Mouse (Mus musculus) hindbrain, embryonic 10.5 days (tissue): Measurements from ENCODE around the gene Kat8. TPM values are rescaled to one million over a fixed set of nuclear protein-coding genes. Genes with fewer than 3 reads are reported as not detected.

Experiments
- DNase-seq: peaks from one replicate; pipeline ENCODE4 v3.0.0-alpha.2; 2017; ENCODE audit warnings: low spot score
- H3K27ac ChIP-seq: fragments of 300-500 bp; sonication (generic); 2 replicates; pipeline ENCODE4 v1.5.1; 2016; ENCODE audit warnings: mild to moderate bottlenecking, moderate library complexity
- H3K27me3 ChIP-seq: fragments of 300-500 bp; sonication (generic); 2 replicates; pipeline ENCODE4 v1.6.1; 2016; ENCODE audit warnings: mild to moderate bottlenecking; ENCODE audit not compliant: poor library complexity, insufficient read depth, severe bottlenecking
- H3K36me3 ChIP-seq: fragments of 300-500 bp; sonication (generic); 2 replicates; pipeline ENCODE4 v1.6.1; 2016; ENCODE audit warnings: mild to moderate bottlenecking, moderate library complexity
- H3K4me1 ChIP-seq: fragments of 300-500 bp; sonication (generic); replicated peaks from 2 replicates; pipeline ENCODE4 v1.6.1; 2016; ENCODE audit warnings: mild to moderate bottlenecking
- H3K4me3 ChIP-seq: fragments of 300-500 bp; sonication (generic); 2 replicates; pipeline ENCODE4 v1.5.1; 2016; ENCODE audit warnings: mild to moderate bottlenecking, moderate library complexity
- H3K9me3 ChIP-seq: fragments of 300-500 bp; sonication (generic); 2 replicates; pipeline ENCODE4 v1.6.1; 2016; ENCODE audit warnings: mild to moderate bottlenecking, moderate library complexity
- WGBS: fragments of 180-500 bp; shearing (Covaris S2); methylation state at CpG from one replicate; pipeline ENCODE4 v1.1.7; 2016; 5-methylcytosine and 5-hydroxymethylcytosine counted together
- polyA plus RNA-seq: library from polyadenylated mRNA; unstranded; fragments of >200 nt; fragmentation: Nextera tagmentation; extraction: Ambion mirVana; gene quantifications from 2 replicates; pipeline ENCODE4 v1.2.1, GENCODE M21; 2016

The Kat8 gene
- polyA plus RNA-seq, 1 experiment from 2014 or later: 50.4 TPM

- Histone ChIP-seq H3K27ac (peak overlapping the region; percentile 25; the same call in 1 of the 2 replicates), H3K27me3 (peaks cover 33% of the 10 kb centered on the region), H3K36me3 (peaks cover 64% of the 10 kb centered on the region), H3K9me3 (no peaks in the 10 kb centered on the region), H3K4me3 (no peak overlapping the region), H3K4me1 (peaks cover 22% of the 10 kb centered on the region)
- DNase-seq: no peak
- WGBS: 90% methylated on average over 8 of the region's 8 CpGs
Measured at GRCm38 (mm10) chr7:127926066-127926465, 13.8 kb downstream of the Kat8 start.

GRCm38 (mm10) chr7:127926846-127927245 is 14.5 kb downstream of the Kat8 start:
- peaks cover 56% of the 10 kb centered on the region for H3K36me3 ChIP-seq
- 89% methylated on average over 11 of the region's 11 CpGs for WGBS

GRCm38 (mm10) chr7:127927726-127928125 is 15.4 kb downstream of the Kat8 start:
- Histone ChIP-seq H3K27ac (no peak overlapping the region), H3K4me1 (peaks cover 39% of the 10 kb centered on the region), H3K9me3 (no peaks in the 10 kb centered on the region), H3K4me3 (peak overlapping the region; percentile 9; the same call in 1 of the 2 replicates), H3K27me3 (peaks cover 36% of the 10 kb centered on the region), H3K36me3 (peaks cover 47% of the 10 kb centered on the region)
- WGBS: 79% methylated on average over 11 of the region's 11 CpGs
- no peak for DNase-seq

More at GRCm38 (mm10) chr7:127926846-127927245, 14.5 kb downstream of the Kat8 start:
- no peak overlapping the region; the same call in 1 of the 2 replicates for H3K27ac ChIP-seq
- no peak for DNase-seq
- peaks cover 36% of the 10 kb centered on the region for H3K27me3 ChIP-seq
- no peak overlapping the region for H3K4me3 ChIP-seq
- no peaks in the 10 kb centered on the region for H3K9me3 ChIP-seq
- H3K4me1 ChIP-seq: peaks cover 30% of the 10 kb centered on the region

GRCm38 (mm10) chr7:127928596-127928995 is 16.3 kb downstream of the Kat8 start:
- no peak for DNase-seq
- H3K4me1 ChIP-seq: peaks cover 47% of the 10 kb centered on the region
- H3K36me3 ChIP-seq: peaks cover 39% of the 10 kb centered on the region
- H3K27me3 ChIP-seq: peaks cover 36% of the 10 kb centered on the region
- 0 out of 2 replicates have a peak overlapping the region, but pooled peaks have one; percentile 6 for H3K27ac ChIP-seq
- no peaks in the 10 kb centered on the region for H3K9me3 ChIP-seq
- H3K4me3 ChIP-seq: peak overlapping the region; percentile 43; the same call in 1 of the 2 replicates
- 49% methylated on average over 5 of the region's 5 CpGs for WGBS

- no peak for DNase-seq
- Histone ChIP-seq H3K9me3 (no peaks in the 10 kb centered on the region), H3K4me3 (peak within 1 kb of the TSS; percentile 43), H3K36me3 (peaks cover 27% of the 10 kb centered on the region), H3K4me1 (peaks cover 61% of the 10 kb centered on the region), H3K27ac (peak within 1 kb of the TSS; percentile 31), H3K27me3 (peaks cover 36% of the 10 kb centered on the region)
- 12% methylated on average over 6 of the region's 6 CpGs for WGBS
Measured at GRCm38 (mm10) chr7:127929923-127930322, 17.6 kb downstream of the Kat8 start, which contains the start of gene Prss8. Gene Prss8, minus strand, starts transcription at chr7:127930104.

- peaks cover 20% of the 10 kb centered on the region for H3K36me3 ChIP-seq
- peaks cover 36% of the 10 kb centered on the region for H3K27me3 ChIP-seq
- H3K4me1 ChIP-seq: peaks cover 64% of the 10 kb centered on the region
- no peak overlapping the region for H3K4me3 ChIP-seq
- 79% methylated on average over 5 of the region's 5 CpGs for WGBS
- no peaks in the 10 kb centered on the region for H3K9me3 ChIP-seq
- DNase-seq: no peak
- no peak overlapping the region for H3K27ac ChIP-seq
Measured at GRCm38 (mm10) chr7:127930636-127931035, 18.3 kb downstream of the Kat8 start.

- no peaks in the 10 kb centered on the region for H3K9me3 ChIP-seq
- H3K27ac ChIP-seq: peak overlapping the region; percentile 70
- DNase-seq: no peak
- H3K27me3 ChIP-seq: peaks cover 41% of the 10 kb centered on the region
- peaks cover 73% of the 10 kb centered on the region for H3K4me1 ChIP-seq
- peaks cover 11% of the 10 kb centered on the region for H3K36me3 ChIP-seq
- WGBS: 32% methylated on average over 13 of the region's 13 CpGs
- H3K4me3 ChIP-seq: 0 out of 2 replicates have a peak overlapping the region, but pooled peaks have one; percentile 2
Measured at GRCm38 (mm10) chr7:127931351-127932135, 19.2 kb downstream of the Kat8 start.

- Histone ChIP-seq H3K36me3 (0 out of 2 replicates have a peak, but pooled peaks cover 2% of the 10 kb centered on the region), H3K4me3 (peak overlapping the region; percentile 6; the same call in 1 of the 2 replicates), H3K27me3 (peaks cover 42% of the 10 kb centered on the region), H3K27ac (peak overlapping the region; percentile 70), H3K9me3 (no peaks in the 10 kb centered on the region), H3K4me1 (peaks cover 73% of the 10 kb centered on the region)
- peak; percentile 62 for DNase-seq
- WGBS: 13% methylated on average over 13 of the region's 13 CpGs
Measured at GRCm38 (mm10) chr7:127932273-127933031, 20.1 kb downstream of the Kat8 start.

- H3K27me3 ChIP-seq: peaks cover 27% of the 10 kb centered on the region
- no peaks in the 10 kb centered on the region for H3K9me3 ChIP-seq
- WGBS: 88% methylated on average over 5 of the region's 5 CpGs
- H3K36me3 ChIP-seq: no peaks in the 10 kb centered on the region
- H3K27ac ChIP-seq: peak overlapping the region; percentile 92
- peaks cover 64% of the 10 kb centered on the region for H3K4me1 ChIP-seq
- DNase-seq: no peak
- H3K4me3 ChIP-seq: no peak overlapping the region
Measured at GRCm38 (mm10) chr7:127934075-127934474, 21.8 kb downstream of the Kat8 start.

GRCm38 (mm10) chr7:127935028-127935722 is 22.9 kb downstream of the Kat8 start:
- 7% methylated on average over 32 of the region's 32 CpGs for WGBS
- Histone ChIP-seq H3K9me3 (no peaks in the 10 kb centered on the region), H3K4me3 (peak overlapping the region; percentile 78), H3K27me3 (peaks cover 16% of the 10 kb centered on the region), H3K27ac (peak overlapping the region; percentile 92), H3K4me1 (peaks cover 54% of the 10 kb centered on the region), H3K36me3 (no peaks in the 10 kb centered on the region)
- peak; percentile 95 for DNase-seq

GRCm38 (mm10) chr7:127935748-127936159 is 23.4 kb downstream of the Kat8 start:
- Histone ChIP-seq H3K4me3 (peak overlapping the region; percentile 78), H3K36me3 (no peaks in the 10 kb centered on the region), H3K27ac (peak overlapping the region; percentile 92), H3K9me3 (no peaks in the 10 kb centered on the region), H3K27me3 (peaks cover 10% of the 10 kb centered on the region), H3K4me1 (peaks cover 52% of the 10 kb centered on the region)
- under 1% methylated on average over 38 of the region's 38 CpGs for WGBS
- DNase-seq: no peak

GRCm38 (mm10) chr7:127936216-127936884 is 24.0 kb downstream of the Kat8 start:
- peaks cover 6% of the 10 kb centered on the region; the same call in 1 of the 2 replicates for H3K27me3 ChIP-seq
- no peaks in the 10 kb centered on the region for H3K36me3 ChIP-seq
- H3K9me3 ChIP-seq: no peaks in the 10 kb centered on the region
- peak overlapping the region; percentile 92; the same call in 1 of the 2 replicates for H3K27ac ChIP-seq
- H3K4me1 ChIP-seq: peaks cover 48% of the 10 kb centered on the region
- peak overlapping the region; percentile 78 for H3K4me3 ChIP-seq
- peak; percentile 23 for DNase-seq
- 55% methylated on average over 18 of the region's 18 CpGs for WGBS
